Mouse (Mus musculus): Measurements from ENCODE around the gene Rbm4. TPM values are rescaled to one million over a fixed set of nuclear protein-coding genes. Genes with fewer than 3 reads are reported as not detected.

Rbm4 gene
- polyA plus RNA-seq (2016; fragmentation: Nextera tagmentation; extraction: Ambion mirVana) = 86.0 and 94.7 TPM in 2 replicates

GRCm38 (mm10) chr19:4793831-4794422, at the start of gene Rbm4:
TSS of gene Rbm4 (minus strand) at chr19:4793901.
- ATAC-seq (ENCODE audit: low FRiP score, low read depth) = peak; percentile 99

GRCm38 (mm10) chr19:4842611-4843010, 48.9 kb upstream of the Rbm4 start:
- H3K36me3 ChIP-seq = no peaks in the 10 kb centered on the region
- no peak overlapping the region for H3K9ac ChIP-seq (replicated peaks)
- H3K27ac ChIP-seq (replicated peaks) = no peak overlapping the region
- WGBS = 72% methylated on average over 2 of the region's 2 CpGs
- no peak overlapping the region for H3K4me3 ChIP-seq
- H3K27me3 ChIP-seq = peaks cover 31% of the 10 kb centered on the region
- H3K9me3 ChIP-seq = no peaks in the 10 kb centered on the region
- no peak for ATAC-seq (ENCODE audit: low FRiP score, low read depth)
- peaks cover 19% of the 10 kb centered on the region for H3K4me1 ChIP-seq
- H3K4me2 ChIP-seq (replicated peaks) = no peak overlapping the region

More at GRCm38 (mm10) chr19:4793831-4794422, at the start of gene Rbm4:
- under 1% methylated on average over 31 of the region's 31 CpGs for WGBS
- Histone ChIP-seq H3K9ac (replicated peaks) (peak within 1 kb of the TSS; percentile 71), H3K27ac (replicated peaks) (peak within 1 kb of the TSS; percentile 79), H3K36me3 (peaks cover 36% of the 10 kb centered on the region), H3K27me3 (no peaks in the 10 kb centered on the region), H3K4me2 (replicated peaks) (peak within 1 kb of the TSS; percentile 85), H3K4me1 (peaks cover 41% of the 10 kb centered on the region), H3K4me3 (peak within 1 kb of the TSS; percentile 64), H3K9me3 (no peaks in the 10 kb centered on the region)

- 84% methylated on average over 9 of the region's 9 CpGs for WGBS
- ATAC-seq (ENCODE audit: low FRiP score, low read depth) = no peak
- H3K27ac ChIP-seq (replicated peaks) = no peak overlapping the region
- H3K27me3 ChIP-seq = peaks cover 31% of the 10 kb centered on the region
- H3K9ac ChIP-seq (replicated peaks) = no peak overlapping the region
- no peaks in the 10 kb centered on the region for H3K36me3 ChIP-seq
- no peak overlapping the region for H3K4me2 ChIP-seq (replicated peaks)
- no peaks in the 10 kb centered on the region for H3K9me3 ChIP-seq
- no peak overlapping the region for H3K4me3 ChIP-seq
- H3K4me1 ChIP-seq = peaks cover 19% of the 10 kb centered on the region
These were observed 47.1 kb upstream of the Rbm4 start for GRCm38 (mm10) chr19:4840848-4841247.

- WGBS = under 1% methylated on average over 25 of the region's 25 CpGs
- peak; percentile 97 for ATAC-seq (ENCODE audit: low FRiP score, low read depth)
These were observed 45.4 kb upstream of the Rbm4 start, which contains the start of the genes Ccs and Ccdc87 for GRCm38 (mm10) chr19:4839149-4839548. TSS of gene Ccs (minus strand) at chr19:4839332. TSS of gene Ccdc87 (plus strand) at chr19:4839366.

GRCm38 (mm10) chr19:4838526-4839140, 44.9 kb upstream of the Rbm4 start:
- Histone ChIP-seq H3K36me3 (no peaks in the 10 kb centered on the region), H3K4me2 (replicated peaks) (peak overlapping the region; percentile 97), H3K27me3 (peaks cover 31% of the 10 kb centered on the region), H3K9ac (replicated peaks) (peak overlapping the region; percentile 73), H3K4me3 (peak overlapping the region; percentile 62), H3K4me1 (peaks cover 19% of the 10 kb centered on the region), H3K27ac (replicated peaks) (no peak overlapping the region; the same call in 1 of the 2 replicates), H3K9me3 (no peaks in the 10 kb centered on the region)
- 34% methylated on average over 10 of the region's 10 CpGs for WGBS
- peak; percentile 39; the same call in 1 of the 2 replicates for ATAC-seq (ENCODE audit: low FRiP score, low read depth)

More at GRCm38 (mm10) chr19:4839149-4839548, 45.4 kb upstream of the Rbm4 start, which contains the start of the genes Ccs and Ccdc87:
- H3K27ac ChIP-seq (replicated peaks) = no peak within 1 kb of the TSS; the same call in 1 of the 2 replicates
- H3K27me3 ChIP-seq = peaks cover 31% of the 10 kb centered on the region
- H3K4me2 ChIP-seq (replicated peaks) = peak within 1 kb of the TSS; percentile 97
- peak within 1 kb of the TSS; percentile 73 for H3K9ac ChIP-seq (replicated peaks)
- H3K9me3 ChIP-seq = no peaks in the 10 kb centered on the region
- no peaks in the 10 kb centered on the region for H3K36me3 ChIP-seq
- H3K4me1 ChIP-seq = peaks cover 19% of the 10 kb centered on the region
- peak within 1 kb of the TSS; percentile 62 for H3K4me3 ChIP-seq

- no peak overlapping the region for H3K27ac ChIP-seq (replicated peaks)
- no peak for ATAC-seq (ENCODE audit: low FRiP score, low read depth)
- H3K4me1 ChIP-seq = peaks cover 26% of the 10 kb centered on the region
- no peaks in the 10 kb centered on the region for H3K9me3 ChIP-seq
- 91% methylated on average over 6 of the region's 6 CpGs for WGBS
- peaks cover 27% of the 10 kb centered on the region for H3K27me3 ChIP-seq
- peaks cover 9% of the 10 kb centered on the region; the same call in 1 of the 2 replicates for H3K36me3 ChIP-seq
- H3K9ac ChIP-seq (replicated peaks) = no peak overlapping the region
- no peak overlapping the region for H3K4me3 ChIP-seq
- no peak overlapping the region for H3K4me2 ChIP-seq (replicated peaks)
These were observed 43.3 kb upstream of the Rbm4 start for GRCm38 (mm10) chr19:4837049-4837448.

DNA sequence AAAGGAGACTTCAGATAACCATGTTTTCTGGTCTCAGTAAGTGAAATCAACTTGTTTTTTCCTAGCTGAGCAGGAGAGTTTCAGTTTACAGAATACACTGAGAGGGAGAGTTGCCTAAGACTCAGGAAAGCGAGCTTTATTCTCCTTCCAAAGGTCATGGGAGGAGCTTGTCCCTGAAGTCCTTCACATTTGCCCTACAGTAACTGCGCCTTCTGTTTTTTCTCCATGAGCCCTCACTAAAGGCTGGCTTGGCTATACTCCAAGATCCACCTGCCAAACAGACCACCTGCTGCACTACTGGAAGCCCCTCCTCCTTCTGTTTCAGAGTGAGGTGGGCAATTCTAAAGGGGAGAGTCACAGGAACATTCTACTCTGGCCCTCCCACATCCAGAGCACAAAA, 42.4 kb upstream of the Rbm4 start:
- peaks cover 9% of the 10 kb centered on the region; the same call in 1 of the 2 replicates for H3K36me3 ChIP-seq
- H3K27me3 ChIP-seq = peaks cover 17% of the 10 kb centered on the region
- no peak for ATAC-seq (ENCODE audit: low FRiP score, low read depth)
- no peaks in the 10 kb centered on the region for H3K9me3 ChIP-seq
- no peak overlapping the region for H3K9ac ChIP-seq (replicated peaks)
- WGBS = 87% methylated on average over 2 of the region's 2 CpGs
- H3K4me3 ChIP-seq = no peak overlapping the region
- H3K4me1 ChIP-seq = peaks cover 27% of the 10 kb centered on the region
- H3K4me2 ChIP-seq (replicated peaks) = no peak overlapping the region
- H3K27ac ChIP-seq (replicated peaks) = no peak overlapping the region

GRCm38 (mm10) chr19:4833977-4834376, 40.3 kb upstream of the Rbm4 start:
- no peak overlapping the region for H3K4me2 ChIP-seq (replicated peaks)
- H3K9me3 ChIP-seq = no peaks in the 10 kb centered on the region

GRCm38 (mm10) chr19:4829156-4829555, 35.5 kb upstream of the Rbm4 start:
- Histone ChIP-seq H3K36me3 (peaks cover 24% of the 10 kb centered on the region), H3K9me3 (no peaks in the 10 kb centered on the region), H3K27ac (replicated peaks) (no peak overlapping the region), H3K27me3 (no peaks in the 10 kb centered on the region), H3K4me1 (peaks cover 8% of the 10 kb centered on the region), H3K4me2 (replicated peaks) (no peak overlapping the region), H3K4me3 (no peak overlapping the region), H3K9ac (replicated peaks) (no peak overlapping the region)
- no peak for ATAC-seq (ENCODE audit: low FRiP score, low read depth)
- 72% methylated on average over 7 of the region's 7 CpGs for WGBS

More at GRCm38 (mm10) chr19:4833977-4834376, 40.3 kb upstream of the Rbm4 start:
- 88% methylated on average over 8 of the region's 8 CpGs for WGBS
- ATAC-seq (ENCODE audit: low FRiP score, low read depth) = no peak
- Histone ChIP-seq H3K4me1 (peaks cover 21% of the 10 kb centered on the region), H3K27ac (replicated peaks) (no peak overlapping the region), H3K27me3 (no peaks in the 10 kb centered on the region), H3K4me3 (no peak overlapping the region), H3K36me3 (peaks cover 9% of the 10 kb centered on the region; the same call in 1 of the 2 replicates), H3K9ac (replicated peaks) (no peak overlapping the region)

GRCm38 (mm10) chr19:4828444-4829114, 34.9 kb upstream of the Rbm4 start:
- no peaks in the 10 kb centered on the region for H3K27me3 ChIP-seq
- no peak overlapping the region for H3K27ac ChIP-seq (replicated peaks)
- H3K9me3 ChIP-seq = no peaks in the 10 kb centered on the region
- no peak overlapping the region for H3K4me2 ChIP-seq (replicated peaks)
- 66% methylated on average over 16 of the region's 16 CpGs for WGBS
- H3K4me1 ChIP-seq = peaks cover 8% of the 10 kb centered on the region
- ATAC-seq (ENCODE audit: low FRiP score, low read depth) = no peak
- no peak overlapping the region for H3K9ac ChIP-seq (replicated peaks)
- peaks cover 24% of the 10 kb centered on the region for H3K36me3 ChIP-seq
- H3K4me3 ChIP-seq = no peak overlapping the region

DNA sequence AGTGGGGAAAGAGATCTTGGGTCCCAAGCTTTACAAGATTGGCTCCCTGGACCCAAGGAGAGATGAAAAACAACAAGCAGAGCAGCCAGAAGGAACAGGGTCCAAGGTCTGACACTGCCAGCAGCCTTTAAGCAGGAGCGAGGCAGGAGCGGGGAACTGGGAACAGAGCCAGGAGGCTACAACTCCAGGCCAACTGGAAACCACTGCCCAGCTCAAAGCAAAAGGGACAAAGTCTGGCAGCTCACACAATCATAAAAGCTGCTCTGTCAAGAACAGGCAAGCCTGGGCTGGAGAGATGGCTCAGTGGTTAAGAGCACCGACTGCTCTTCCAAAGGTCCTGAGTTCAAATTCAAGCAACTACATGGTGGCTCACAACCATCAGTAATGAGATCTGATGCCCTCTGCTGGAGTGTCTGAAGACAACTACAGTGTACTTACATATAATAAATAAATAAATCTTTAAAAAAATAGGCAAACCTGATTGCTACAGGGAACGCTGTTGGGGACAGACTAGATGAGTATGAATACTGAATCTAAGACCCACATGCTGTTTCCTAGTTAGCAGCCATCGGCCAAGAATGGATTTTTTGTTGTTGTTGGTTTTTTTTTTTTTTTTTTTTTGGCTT, 27.1 kb upstream of the Rbm4 start:
- Histone ChIP-seq H3K9ac (replicated peaks) (no peak overlapping the region), H3K4me2 (replicated peaks) (no peak overlapping the region), H3K4me3 (no peak overlapping the region), H3K4me1 (no peaks in the 10 kb centered on the region), H3K36me3 (peaks cover 15% of the 10 kb centered on the region), H3K27ac (replicated peaks) (no peak overlapping the region), H3K27me3 (no peaks in the 10 kb centered on the region), H3K9me3 (no peaks in the 10 kb centered on the region)
- 86% methylated on average over 5 of the region's 5 CpGs for WGBS
- ATAC-seq (ENCODE audit: low FRiP score, low read depth) = no peak
